Mouse (Mus musculus): ENCODE data around the gene Nudt3.

Gene Nudt3

GRCm38 (mm10) chr17:27571315-27571714 lies 52.0 kb downstream of the Nudt3 start:
- in situ Hi-C loops (cut with MboI; ENCODE audit: low sequenced_read_pairs) = no loop called here

DNA sequence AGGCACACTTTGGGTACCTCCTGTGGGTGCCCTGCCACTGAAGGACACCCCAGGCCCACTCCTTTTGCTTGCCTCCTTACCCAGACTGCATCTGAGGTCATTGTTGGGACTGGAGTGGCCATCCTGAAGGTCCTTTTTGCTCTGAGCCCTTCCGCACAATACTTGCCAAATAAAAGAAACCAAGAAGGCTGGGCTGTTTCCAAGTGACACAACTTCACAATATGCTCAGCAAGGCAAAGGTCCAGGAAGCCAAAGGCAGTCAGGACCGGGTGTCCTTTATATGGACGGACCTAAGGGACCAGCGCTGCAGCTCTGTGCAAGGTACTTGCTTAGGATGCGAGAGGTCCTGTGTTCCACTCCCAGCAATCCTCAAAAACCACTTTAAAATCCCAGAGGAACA lies 55.1 kb downstream of the Nudt3 start:
- in situ Hi-C loops (cut with MboI; ENCODE audit: low sequenced_read_pairs) = no loop called here

DNA sequence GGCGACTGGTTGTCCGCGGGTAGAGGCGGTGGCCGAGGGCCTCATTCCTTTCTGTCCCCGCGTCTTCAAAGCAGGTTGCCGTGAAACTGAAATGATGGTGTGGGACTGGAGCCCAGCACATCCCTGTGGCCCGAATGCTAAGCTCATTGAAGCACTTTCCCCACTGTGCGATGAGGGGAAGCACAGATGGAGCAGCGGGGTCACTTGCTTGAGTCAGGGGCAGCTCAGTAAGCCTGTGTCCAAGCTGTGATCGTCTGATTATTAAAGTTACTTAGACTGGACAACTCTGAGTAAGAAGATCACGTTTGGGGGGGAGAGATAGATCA lies 57.4 kb downstream of the Nudt3 start:
- in situ Hi-C loops (cut with MboI; ENCODE audit: low sequenced_read_pairs) = no loop called here

DNA sequence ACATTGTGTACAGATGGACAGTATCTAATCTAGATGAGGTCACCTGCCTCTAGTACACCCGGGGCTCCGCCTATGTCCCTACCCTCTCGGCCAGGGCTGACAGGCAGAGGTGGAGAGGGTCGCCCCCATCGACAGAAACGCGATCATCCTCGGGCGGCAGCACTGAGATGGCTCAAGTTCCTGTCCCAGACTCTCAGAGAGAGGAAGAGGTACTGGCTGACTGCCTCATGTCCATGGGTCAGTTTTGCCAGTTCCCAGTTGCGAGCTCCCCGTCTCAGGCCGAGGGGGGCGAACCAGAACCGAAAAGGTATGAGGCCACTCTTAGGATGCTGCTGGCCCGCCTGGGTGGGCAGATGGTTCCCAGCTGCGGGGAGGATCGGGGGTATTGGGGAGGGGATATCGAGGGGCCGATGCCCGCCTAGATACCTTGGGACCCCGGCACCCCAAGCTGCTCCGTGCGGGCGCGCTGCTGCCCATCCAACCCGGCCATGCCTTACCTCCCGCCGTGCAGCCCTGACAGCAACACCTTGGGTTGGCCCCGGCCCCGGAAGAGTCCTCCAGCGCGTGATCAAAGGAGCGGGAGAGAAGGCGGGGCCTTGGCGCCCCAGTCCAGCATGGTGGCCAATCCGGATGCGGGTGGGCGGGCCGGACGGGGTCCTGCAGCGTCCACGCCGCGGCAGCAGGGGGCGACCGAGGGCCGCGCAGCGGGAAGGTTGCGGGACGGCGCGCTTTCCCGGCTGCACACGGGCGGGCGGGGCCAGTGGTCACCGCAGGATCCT lies 57.9 kb downstream of the Nudt3 start, which contains the start of gene AI413582:
AI413582 (minus strand) TSS at position 594 of the 779 bp plus-strand sequence.
- in situ Hi-C loops (cut with MboI; ENCODE audit: low sequenced_read_pairs) = no loop called here

GRCm38 (mm10) chr17:27564391-27565162 lies 58.7 kb downstream of the Nudt3 start:
- in situ Hi-C loops (cut with MboI; ENCODE audit: low sequenced_read_pairs) = no loop called here

DNA sequence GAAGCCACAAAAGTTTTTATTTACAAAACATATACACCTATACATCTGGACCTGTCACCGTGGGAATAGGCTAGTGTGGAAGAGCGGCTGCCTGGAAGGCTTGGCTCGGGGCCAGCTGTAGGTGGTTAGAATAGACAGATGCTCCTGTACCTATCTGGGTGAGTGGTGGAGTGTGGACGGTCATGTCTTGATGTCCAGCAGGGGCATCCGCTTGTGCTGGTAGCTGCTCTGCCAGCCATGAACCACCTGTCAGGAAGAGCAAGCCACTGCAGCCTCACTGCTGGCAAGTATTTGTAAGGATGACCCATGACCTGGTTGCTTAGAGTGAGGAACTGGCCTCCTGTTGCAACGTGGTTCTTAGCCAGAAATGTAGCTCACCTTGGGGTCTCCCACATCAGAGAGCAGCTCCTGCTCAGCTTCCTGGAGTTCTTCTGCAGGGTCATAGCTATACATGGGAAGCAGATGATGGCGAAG lies 59.5 kb downstream of the Nudt3 start:
- in situ Hi-C loops (cut with MboI; ENCODE audit: low sequenced_read_pairs) = no loop called here

GRCm38 (mm10) chr17:27561809-27562526 lies 61.3 kb downstream of the Nudt3 start:
- in situ Hi-C loops (cut with MboI; ENCODE audit: low sequenced_read_pairs) = no loop called here

DNA sequence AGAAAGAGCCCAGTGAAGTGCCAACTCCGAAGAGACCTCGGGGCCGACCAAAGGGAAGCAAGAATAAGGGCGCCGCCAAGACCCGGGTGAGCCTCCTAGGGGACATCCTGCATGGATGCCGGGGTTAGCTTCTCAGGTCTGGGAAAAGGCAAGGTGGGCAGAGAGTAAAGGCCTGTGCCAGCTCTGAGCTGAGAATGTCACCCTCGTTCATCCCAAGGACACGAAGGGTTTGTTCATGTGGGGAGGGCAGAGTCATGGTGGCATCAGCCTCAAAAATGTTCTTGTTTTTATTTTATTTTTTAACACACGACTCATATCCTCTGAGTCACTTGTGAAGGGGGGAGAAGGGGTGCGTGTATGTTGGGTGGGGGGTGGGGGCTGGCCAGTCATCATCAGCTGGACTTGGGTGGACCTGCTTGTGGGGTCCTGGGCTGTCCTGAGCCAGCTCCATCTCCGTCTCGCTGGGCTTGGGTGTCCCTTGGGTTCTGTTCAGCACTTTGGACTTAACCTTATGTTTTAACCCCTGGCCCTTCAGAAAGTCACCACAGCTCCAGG lies 62.3 kb downstream of the Nudt3 start:
- in situ Hi-C loops (cut with MboI; ENCODE audit: low sequenced_read_pairs) = no loop called here

DNA sequence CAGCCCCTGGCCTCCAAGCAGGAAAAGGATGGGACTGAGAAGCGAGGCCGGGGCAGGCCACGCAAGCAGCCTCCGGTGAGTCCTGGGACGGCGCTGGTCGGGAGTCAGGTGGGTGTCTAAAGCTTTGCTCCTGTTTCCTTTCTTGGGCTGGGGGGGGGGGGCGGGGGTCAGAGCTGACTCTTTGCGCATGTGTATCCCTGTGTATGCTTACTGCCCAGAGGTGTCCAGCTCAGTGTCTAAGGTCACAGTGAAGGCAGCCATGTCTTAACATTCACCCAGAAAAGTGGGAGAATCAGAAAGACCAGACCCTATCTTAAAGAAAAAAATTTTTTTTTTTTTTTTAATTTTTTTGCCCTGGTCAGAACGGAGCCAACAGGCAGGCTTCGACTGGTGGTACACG lies 63.7 kb downstream of the Nudt3 start:
- in situ Hi-C loops (cut with MboI; ENCODE audit: low sequenced_read_pairs) = no loop called here

- in situ Hi-C loops (cut with MboI; ENCODE audit: low sequenced_read_pairs) = no loop called here
These were observed 64.5 kb downstream of the Nudt3 start for GRCm38 (mm10) chr17:27558845-27559244.

DNA sequence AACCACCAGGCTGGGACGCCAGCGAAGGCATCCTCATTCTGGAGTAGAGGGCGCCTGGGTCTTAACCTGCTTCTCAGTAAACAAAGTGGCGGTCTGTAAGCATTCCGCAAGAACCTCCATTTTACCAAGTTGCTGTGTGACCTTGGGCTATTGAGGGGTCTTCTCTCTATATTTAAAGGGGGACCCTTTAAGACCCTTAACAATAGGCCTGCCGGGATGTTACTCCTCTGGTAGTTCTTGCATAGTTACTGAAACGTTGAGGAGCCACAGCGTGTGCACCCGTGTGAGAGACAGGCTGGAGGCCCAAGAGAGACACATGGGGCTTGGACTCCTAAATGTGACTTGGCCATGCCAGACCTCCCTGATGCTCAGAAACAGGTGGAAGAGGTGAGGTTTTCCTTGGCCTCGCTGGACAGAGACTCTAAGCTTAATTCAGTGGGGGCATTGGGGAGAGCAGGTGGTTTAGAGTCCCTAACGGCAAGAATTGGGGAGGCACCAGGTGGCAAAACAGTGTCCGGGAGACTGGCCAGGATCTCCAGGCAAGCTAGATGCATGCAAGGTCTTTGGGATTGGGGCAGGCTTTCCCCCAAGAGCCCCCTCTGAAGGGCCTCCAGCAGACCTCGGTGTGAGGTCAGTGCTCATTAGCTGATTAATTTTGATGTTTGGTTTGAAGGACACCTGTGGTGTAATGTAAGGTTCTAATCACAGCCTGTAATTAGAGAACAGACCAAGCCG lies 65.2 kb downstream of the Nudt3 start:
- in situ Hi-C loops (cut with MboI; ENCODE audit: low sequenced_read_pairs) = no loop called here

DNA sequence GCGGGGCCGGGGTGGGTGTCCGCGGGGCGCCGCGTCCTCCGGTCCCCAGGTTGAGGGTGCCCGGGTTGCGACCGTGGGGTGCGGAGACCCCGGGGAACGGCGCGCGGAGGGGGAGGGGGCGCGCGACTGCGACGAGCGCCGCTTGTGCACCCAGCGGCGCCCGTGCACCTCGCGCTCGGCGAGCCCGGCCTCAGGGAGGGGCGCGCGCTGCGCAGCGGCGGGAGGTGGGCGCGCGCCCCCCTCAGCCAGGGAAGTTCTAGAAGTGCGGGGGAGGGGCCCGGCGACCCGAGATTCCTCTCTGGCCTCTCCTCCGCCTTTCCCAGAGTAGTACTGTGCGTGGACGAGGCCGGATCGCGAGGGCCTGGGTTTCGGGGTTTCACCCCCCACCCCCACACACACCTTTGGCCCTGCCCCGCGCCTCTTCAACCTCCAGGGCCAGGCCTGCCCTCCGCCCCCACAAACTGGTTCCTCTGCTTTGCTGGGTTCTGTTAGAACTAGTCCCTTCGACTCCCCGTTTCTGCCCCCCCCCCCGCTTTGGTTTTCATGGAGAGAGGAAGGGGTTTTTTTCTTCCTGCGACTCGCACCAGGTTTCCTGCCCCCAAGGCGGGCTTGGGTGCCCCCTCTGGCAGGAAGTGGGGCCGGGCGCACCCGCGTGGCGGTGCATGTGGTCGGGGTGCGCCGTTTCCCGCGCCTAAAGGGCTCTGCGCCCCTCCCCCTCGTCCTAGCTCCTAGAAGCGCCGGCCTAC lies 65.9 kb downstream of the Nudt3 start:
- in situ Hi-C loops (cut with MboI; ENCODE audit: low sequenced_read_pairs) = no loop called here

GRCm38 (mm10) chr17:27556315-27557011 lies 66.8 kb downstream of the Nudt3 start, which contains the start of gene Hmga1:
TSS of gene Hmga1 (plus strand) at chr17:27556497.
- in situ Hi-C loops (cut with MboI; ENCODE audit: low sequenced_read_pairs) = no loop called here

DNA sequence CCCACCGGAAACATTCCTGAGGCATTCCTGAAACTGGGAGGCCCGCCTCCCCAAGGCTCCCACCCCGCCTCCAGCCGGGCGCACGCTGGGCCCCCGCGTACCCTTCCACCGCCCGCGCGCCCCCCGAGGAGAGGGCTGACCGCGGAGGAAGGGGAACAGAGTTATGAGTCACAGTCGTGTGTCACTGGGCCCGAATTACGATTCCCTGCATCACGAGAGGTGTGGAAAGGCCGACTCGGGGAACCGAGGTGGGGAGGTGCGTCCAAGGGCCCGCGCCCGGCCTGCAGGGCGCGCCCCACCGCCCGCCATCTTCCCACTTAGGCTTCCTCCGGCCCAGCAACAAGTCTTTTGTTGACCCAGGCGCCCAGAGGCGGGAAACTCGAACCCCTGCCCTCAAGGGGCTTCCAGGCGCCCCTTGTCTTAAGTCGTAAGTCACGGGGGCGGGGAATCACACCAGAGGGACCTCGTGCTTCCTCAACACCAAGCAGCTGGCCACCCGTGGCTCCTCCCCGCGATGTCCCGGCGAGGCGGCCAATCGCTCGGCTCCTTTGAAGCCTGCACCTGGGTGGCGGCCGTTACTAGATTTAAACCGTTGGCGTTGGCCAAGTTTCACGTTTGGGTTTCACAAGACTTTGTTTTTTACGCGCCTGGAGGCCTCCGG lies 67.7 kb downstream of the Nudt3 start:
- in situ Hi-C loops (cut with MboI; ENCODE audit: low sequenced_read_pairs) = no loop called here

DNA sequence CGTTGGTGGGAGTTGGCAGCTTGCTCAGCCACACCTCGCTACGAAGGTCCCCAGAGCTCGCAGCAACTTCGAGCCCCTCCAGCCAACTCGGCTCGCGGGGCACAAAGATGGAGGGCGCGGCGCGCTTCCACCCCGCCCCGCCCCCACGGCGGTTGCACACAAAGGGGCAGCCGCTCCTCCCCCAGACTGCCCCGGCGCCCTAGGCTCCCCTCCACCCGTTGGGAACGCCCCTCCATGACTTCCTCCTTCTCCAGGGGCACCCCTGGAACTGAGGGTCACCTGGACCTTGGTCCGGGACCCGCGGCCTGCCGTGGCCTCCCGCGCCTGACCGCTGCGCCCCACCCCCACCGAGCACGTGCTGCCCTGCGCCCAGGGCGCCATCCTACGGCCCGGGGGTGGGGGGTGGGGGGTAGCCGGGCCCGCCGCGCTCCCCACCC lies 68.2 kb downstream of the Nudt3 start:
- in situ Hi-C loops (cut with MboI; ENCODE audit: low sequenced_read_pairs) = no loop called here

DNA sequence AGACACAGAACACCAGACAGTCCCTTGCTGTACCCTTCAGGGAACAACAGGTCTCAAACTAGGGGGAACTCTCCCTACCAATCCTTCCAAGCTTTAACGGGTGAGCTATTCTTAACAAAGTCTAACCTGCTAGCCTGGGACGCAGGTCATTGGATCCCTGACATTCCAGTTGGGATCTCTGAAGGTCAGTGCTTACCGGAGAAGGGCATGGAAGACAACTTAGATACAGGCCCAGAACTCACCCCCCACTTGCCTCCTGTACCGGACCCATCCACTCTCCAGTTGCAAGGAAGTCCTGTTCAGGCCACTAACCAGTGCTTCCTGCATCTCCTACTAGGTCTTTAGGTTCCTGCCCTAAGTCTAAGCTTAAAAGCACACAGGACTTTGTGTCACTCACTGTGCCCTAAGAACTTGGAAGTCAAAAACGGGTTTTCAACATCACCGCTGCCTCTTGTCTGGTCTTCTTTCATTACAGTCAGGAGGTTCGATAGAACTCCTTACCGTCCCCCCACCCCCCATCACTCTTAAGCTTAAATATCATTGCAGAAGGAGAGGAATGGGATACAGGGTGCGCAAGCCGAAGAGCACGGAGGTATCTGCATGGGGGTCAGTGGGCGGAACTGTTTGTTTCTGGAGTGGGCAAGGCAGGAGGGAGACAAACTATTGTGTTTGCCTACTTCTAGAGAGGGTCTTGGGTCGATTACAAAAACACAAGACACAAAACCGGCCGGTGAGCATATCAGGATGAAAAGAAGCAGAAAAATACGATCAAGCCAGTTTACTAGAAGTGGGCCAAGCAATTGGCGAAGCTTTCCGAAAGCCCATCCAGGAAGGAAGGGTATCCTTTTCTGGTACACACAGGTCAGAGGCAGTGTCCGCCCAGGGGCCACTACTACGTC lies 69.0 kb downstream of the Nudt3 start:
- in situ Hi-C loops (cut with MboI; ENCODE audit: low sequenced_read_pairs) = no loop called here
